Mouse (Mus musculus): ENCODE data around the gene C2cd3.
A peak's percentile ranks its signal among the peaks of the same experiment; 100 is the strongest.
"Not testable (repeated sequence)": the region's sequence is repeated elsewhere in the genome, so short reads cannot be mapped to it uniquely, and the experiment has no call there.

The C2cd3 gene

GRCm38 (mm10) chr7:100472777-100473176 is 100.7 kb downstream of the C2cd3 start, which contains the start of gene Ucp3:
Ucp3 (plus strand) TSS chr7:100472990.
- DNase-seq, result no peak

DNA sequence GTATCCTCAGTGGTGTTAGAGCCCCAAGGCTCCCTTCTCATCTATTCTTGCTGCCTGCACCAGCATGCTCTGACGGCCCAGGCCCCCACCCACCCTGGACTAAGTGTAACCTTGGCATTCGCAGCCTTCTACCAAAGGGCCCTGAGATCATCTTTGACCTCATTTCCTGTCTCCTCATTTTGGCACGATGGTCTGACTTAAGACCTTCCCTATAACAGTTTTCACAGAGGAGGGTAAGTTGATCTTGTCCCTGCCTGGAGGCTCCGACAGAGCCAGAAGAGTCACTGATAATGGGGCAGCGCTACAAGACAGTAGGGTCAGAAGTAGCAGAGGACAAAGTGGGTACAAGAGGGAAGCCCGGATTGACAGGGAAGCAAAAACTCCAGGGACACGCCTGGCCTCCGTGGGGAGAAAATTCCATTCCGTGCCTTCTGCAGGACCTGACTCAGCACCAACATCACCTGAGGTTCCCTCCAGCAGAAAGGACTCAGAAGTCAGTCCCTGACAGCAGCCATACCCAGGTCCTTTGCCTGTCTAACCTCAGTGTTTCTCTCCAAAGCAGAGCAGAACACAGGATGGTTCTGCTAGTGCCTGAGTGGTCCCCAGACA is 101.9 kb downstream of the C2cd3 start:
- DNase-seq, result no peak

GRCm38 (mm10) chr7:100474680-100475079 is 102.6 kb downstream of the C2cd3 start:
- DNase-seq, result no peak

GRCm38 (mm10) chr7:100479100-100479822 is 107.2 kb downstream of the C2cd3 start:
- DNase-seq, result no peak

GRCm38 (mm10) chr7:100479823-100480164 is 107.8 kb downstream of the C2cd3 start:
- DNase-seq, result no peak

- DNase-seq, result no peak
These were observed 108.1 kb downstream of the C2cd3 start for GRCm38 (mm10) chr7:100480175-100480574.

- DNase-seq, result not testable (repeated sequence)
These were observed 110.0 kb downstream of the C2cd3 start for GRCm38 (mm10) chr7:100482046-100482445.

DNA sequence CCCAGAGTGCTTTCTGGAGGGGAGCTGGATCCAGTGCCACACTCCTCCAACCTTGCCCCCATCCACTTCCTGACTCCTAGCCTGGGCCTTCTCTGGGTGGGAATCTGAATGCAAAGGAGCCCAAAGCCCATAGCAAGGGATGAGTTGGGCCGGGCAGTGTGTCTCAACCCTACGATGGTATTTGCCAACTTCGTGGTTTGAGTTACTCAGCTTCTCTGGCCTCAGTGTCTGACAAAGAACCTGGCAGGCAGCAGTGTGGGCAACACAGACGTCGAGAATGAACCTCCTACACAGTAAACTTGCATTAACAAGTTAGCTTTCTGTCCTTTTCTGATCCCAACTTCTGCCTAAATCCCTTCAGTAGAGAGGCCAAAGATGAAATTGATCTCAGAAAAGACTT is 112.5 kb downstream of the C2cd3 start:
- no peak for DNase-seq

DNA sequence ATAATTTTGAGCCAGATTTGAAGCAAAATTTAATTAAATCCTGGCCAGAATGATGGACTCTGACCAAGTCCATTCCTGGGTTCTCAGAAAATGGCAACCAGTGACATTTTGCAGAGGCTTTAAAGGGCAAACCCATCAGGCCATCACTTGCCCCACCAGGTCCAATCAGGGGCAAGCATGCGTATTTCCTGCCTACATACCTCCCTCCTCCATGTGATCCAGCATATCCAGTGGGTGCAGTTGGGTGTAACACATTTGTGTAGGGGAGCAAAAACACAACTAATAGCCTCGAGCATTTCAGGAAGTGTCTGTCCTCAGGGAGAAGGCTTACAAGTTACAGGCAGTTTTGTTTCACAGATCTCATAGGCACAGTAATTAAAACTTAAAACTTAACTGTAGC is 115.3 kb downstream of the C2cd3 start:
- DNase-seq, result no peak

GRCm38 (mm10) chr7:100488474-100489048 is 116.5 kb downstream of the C2cd3 start:
- no peak for DNase-seq

DNA sequence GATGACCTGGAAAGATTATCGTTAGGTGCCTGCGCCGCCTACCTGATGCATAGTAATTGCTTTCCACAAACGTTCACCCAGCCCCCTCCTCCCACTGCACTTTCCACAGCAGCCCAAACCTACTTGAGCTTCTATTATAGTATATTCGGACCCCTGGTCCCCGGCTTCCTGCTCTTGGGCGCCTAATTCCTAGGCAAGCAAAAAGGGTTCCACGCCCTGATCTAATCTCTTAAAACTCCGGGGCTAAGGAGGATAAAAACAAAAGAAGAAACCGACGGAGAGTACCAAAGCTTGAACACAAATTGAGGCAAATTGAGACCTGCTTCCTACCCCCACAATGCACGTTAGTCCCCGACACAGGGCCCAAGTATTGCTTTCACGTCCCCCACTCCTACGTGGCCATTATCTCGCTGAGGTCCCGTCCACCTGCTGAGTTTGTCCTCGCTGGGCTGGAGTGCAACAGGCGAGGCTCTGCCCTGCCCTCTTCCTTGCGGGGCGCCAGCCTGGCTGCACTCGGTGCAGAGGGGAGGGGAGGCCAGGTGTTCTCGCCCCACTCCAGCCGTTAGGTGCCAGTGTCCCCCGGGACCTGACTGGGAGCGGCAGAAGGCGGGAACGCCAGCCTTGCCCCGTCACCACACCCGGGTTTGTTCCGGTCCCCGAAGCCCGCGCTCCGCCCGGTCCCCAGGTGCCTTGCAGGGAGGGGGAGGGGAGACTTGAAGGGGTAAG is 120.5 kb downstream of the C2cd3 start:
- no peak for DNase-seq

DNA sequence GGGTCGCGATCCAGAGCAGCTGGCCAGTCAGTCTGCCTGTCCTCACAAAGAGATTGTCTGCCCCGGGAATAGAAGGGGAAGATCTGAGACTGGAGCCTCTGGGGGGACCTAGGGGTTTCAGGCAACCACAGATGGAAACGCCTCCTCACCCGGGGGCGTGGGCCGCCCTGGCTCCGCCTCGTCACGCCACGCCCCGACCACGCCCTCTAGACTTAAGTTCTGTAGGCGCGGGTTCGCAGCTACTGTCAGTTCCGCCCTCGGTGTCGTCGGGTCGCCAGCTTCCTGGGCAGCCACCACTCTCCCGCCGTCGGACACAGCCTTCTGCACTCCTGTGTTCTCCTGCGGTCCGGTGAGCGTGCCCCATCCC is 121.1 kb downstream of the C2cd3 start, which contains the start of gene Ucp2:
Gene Ucp2 (plus strand): TSS at position 221 of the 367 bp plus-strand sequence.
- peak; percentile 82 for DNase-seq

DNA sequence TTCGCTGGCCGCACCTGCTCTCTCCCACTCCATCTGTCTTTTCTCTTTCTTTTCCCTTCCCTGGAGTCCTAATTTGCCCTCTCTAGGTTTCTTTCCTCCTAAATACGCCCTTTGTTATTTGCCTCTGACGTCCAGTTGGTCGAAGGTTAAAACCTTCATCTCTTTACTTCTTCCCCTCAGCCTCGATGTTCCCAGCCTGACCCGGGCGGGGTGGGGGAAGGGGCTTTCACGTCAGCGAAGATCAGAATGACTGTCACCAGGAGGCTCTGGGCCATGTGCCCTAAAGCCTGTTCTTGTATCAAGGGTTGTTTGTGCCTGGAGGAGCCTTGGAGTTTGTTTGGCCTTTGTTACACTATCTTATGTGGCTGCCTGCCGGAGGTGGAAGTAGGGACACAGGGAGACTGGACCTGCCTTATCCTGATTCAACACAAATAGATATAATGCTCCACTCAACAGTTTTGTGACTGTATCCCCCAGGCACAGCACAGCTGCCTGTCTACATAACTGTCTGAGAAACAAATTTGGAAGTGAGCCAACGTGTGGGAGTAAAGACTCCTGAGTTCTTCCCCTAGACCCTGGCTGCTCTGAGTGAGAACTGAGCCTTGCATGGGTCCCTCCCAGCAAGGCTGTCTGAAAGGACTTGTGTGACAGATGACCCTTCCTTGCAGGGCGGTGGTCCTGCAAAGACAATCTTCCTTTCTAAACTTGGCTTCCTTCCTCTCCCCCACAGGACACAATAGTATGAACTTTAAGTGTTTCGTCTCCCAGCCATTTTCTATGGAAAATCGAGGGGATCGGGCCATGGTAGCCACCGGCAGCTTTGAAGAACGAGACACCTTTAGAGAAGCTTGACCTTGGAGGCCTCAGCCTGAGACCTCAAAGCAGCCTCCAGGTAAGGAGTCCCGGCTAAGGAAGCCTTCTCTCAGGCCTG is 121.7 kb downstream of the C2cd3 start:
- DNase-seq, result peak; percentile 58

DNA sequence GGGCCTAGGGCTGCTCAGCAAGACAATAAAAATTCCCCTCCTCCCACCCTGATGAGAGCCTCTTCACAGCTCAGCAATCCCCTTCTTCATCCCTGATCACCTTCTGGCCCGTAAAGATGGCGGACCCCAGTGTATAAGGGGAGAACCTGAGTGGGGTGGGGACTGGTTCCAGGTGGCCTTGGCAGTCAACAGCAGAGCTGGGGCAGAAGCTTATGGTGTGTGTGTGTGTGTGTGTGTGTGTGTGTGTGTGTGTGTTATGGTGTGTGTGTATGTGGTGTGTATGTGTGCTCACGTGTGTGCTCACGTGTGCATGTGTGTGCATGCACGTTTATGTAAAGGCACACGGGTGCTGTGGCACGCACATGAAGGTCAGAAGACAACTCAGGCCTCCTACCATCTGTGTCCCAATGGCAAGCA is 122.4 kb downstream of the C2cd3 start:
- DNase-seq, result no peak

DNA sequence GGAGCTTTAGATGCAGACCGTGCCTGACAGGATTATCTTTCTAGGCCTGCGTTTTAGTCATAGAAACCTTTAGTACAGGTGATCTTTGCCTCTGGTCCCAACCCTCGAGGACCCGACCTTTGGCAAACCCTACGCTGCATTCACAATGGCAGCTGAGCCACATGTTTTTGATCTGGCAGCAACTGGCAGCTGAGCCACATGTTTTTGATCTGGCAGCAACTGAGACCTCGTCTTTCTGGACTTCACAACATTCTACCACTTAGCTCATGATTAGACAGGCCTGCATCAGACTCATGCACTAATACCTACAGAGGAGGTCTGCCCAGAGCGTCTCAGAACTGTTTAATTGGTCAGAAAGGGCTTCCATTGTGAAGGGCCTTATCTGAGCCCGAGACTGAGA is 123.0 kb downstream of the C2cd3 start:
- no peak for DNase-seq

DNA sequence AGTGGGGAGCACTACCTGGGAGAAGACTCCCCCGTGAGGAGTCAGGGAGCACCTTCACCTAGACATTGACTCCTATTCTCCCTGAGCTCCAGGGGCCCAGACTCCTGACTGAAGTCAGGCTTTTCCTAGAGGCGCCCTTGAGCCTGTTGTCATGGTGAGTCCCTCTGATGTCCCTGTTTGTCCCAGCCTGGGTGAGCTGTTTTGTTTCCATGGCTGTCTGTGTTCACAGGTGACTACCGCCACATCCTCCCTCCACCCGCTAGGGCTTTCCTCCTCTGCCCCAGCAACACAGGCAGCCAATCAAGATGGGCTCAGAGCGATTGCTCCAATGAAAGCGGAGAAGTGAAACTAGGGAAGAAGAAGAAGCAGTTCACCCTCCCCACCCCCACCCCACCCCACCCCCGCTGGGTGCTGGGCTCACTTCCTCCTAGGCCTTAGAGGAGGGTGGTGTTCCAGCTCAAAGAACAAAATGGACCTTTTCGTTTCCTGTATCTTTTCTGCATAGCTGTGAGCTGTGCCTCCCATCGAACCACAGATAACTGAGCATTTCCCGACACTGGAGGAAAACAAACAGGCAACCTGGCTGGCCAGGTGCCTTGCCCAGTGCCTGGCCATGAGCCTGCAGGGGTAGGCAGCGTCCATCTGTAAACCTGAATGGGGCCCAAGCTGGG is 123.7 kb downstream of the C2cd3 start:
- peak; percentile 91 for DNase-seq

- DNase-seq, result no peak
These were observed 124.3 kb downstream of the C2cd3 start for GRCm38 (mm10) chr7:100496371-100496770.

DNA sequence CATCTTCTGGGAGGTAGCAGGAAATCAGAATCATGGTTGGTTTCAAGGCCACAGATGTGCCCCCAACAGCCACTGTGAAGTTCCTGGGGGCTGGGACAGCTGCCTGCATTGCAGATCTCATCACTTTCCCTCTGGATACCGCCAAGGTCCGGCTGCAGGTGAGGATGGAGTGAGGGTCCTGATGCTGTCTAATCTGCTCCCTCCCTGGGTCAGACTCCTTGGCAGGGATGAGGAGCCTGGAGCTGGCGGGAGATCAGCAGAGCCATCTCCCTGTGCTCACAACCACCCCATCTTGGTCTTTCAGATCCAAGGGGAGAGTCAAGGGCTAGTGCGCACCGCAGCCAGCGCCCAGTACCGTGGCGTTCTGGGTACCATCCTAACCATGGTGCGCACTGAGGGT is 124.8 kb downstream of the C2cd3 start:
- no peak for DNase-seq

GRCm38 (mm10) chr7:100497402-100497801 is 125.4 kb downstream of the C2cd3 start:
- no peak for DNase-seq

- DNase-seq, result no peak
These were observed 125.9 kb downstream of the C2cd3 start for GRCm38 (mm10) chr7:100497982-100498381.

- DNase-seq, result no peak
These were observed 127.4 kb downstream of the C2cd3 start for GRCm38 (mm10) chr7:100499465-100499864.

Measured in layer of hippocampus, adult 9-11 months (tissue).